Mouse (Mus musculus): Measurements from ENCODE around the gene Cadm1. TPM values are rescaled to one million over a fixed set of nuclear protein-coding genes. Genes with fewer than 3 reads are reported as not detected.

Gene Cadm1
- polyA plus RNA-seq, 1 experiment = 70.3 TPM

DNA sequence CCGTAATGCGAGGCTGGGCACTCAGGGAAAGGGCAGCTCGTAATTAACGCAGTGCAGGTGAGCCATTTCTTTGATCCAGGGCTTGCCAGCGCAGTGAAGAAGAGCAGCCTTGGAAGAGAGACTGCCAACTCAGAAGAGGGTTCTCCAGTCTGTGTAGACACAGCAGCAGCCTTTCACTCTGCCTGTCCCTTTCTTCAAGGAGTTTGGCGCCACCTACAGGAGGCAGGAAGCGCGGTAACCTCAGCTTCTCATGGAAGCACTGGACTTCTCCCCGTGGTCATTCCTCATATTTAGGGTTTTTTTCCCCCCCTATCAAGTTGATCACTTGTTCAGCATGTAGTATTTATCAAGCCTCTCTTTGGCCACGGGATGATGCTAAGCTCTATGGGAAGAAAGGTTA lies 178.3 kb downstream of the Cadm1 start:
- H3K9ac ChIP-seq (ENCODE audit: low read depth, poor library complexity, severe bottlenecking) = no peak overlapping the region

DNA sequence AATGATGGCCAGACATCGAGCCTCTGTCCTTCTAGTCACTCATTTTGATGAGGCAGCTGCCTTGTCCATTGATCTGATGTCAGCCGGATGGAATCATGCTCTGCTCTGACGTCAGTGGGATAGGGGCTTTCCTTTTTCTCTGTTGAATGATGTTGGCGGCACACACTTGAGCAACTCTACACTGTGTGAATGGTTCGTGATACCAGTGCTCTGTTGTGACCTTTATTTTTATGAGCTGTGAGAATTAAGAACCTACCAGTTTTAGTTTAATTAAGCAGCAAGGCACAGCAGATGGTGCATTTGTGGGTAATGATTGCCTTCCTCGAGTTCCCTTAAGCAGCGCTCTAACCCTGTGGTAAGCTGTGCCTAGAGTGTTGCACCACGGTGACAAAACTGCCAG lies 181.0 kb downstream of the Cadm1 start:
- no peak overlapping the region for H3K27ac ChIP-seq (ENCODE audit: insufficient read depth, low read length)
- H3K4me3 ChIP-seq (ENCODE audit: low read depth, low read length) = no peak overlapping the region
- H3K27me3 ChIP-seq (ENCODE audit: control insufficient read depth, insufficient read depth, low read length, poor library complexity, severe bottlenecking) = no peaks in the 10 kb centered on the region
- TF ChIP-seq EP300 (IDR thresholded peaks at IDR 0.05; ENCODE audit: insufficient read depth, low read depth, low read length) (no peak), POLR2A (IDR thresholded peaks at IDR 0.05; ENCODE audit: insufficient read depth, low read length) (no peak), CTCF (IDR thresholded peaks at IDR 0.05; ENCODE audit: low read depth, low read length) (no peak)
- no peak overlapping the region for H3K9ac ChIP-seq (ENCODE audit: low read depth, poor library complexity, severe bottlenecking)
- no peaks in the 10 kb centered on the region for H3K36me3 ChIP-seq (ENCODE audit: control insufficient read depth, insufficient read depth, low read length, poor library complexity, severe bottlenecking)
- no peaks in the 10 kb centered on the region for H3K9me3 ChIP-seq (replicated peaks; ENCODE audit: control insufficient read depth, insufficient read depth, low read length, poor library complexity, severe bottlenecking)
- peaks cover 1% of the 10 kb centered on the region for H3K4me1 ChIP-seq (ENCODE audit: control insufficient read depth, insufficient read depth, low read length)

More for the DNA sequence above, 178.3 kb downstream of the Cadm1 start:
- TF ChIP-seq CTCF (IDR thresholded peaks at IDR 0.05; ENCODE audit: low read depth, low read length) = peak; percentile 93
- TF ChIP-seq EP300 (IDR thresholded peaks at IDR 0.05; ENCODE audit: insufficient read depth, low read depth, low read length) = no peak
- Histone ChIP-seq H3K4me3 (ENCODE audit: low read depth, low read length) (no peak overlapping the region), H3K4me1 (ENCODE audit: control insufficient read depth, insufficient read depth, low read length) (peaks cover 1% of the 10 kb centered on the region), H3K9me3 (replicated peaks; ENCODE audit: control insufficient read depth, insufficient read depth, low read length, poor library complexity, severe bottlenecking) (no peaks in the 10 kb centered on the region), H3K36me3 (ENCODE audit: control insufficient read depth, insufficient read depth, low read length, poor library complexity, severe bottlenecking) (no peaks in the 10 kb centered on the region), H3K27me3 (ENCODE audit: control insufficient read depth, insufficient read depth, low read length, poor library complexity, severe bottlenecking) (no peaks in the 10 kb centered on the region), H3K27ac (ENCODE audit: insufficient read depth, low read length) (no peak overlapping the region)

DNA sequence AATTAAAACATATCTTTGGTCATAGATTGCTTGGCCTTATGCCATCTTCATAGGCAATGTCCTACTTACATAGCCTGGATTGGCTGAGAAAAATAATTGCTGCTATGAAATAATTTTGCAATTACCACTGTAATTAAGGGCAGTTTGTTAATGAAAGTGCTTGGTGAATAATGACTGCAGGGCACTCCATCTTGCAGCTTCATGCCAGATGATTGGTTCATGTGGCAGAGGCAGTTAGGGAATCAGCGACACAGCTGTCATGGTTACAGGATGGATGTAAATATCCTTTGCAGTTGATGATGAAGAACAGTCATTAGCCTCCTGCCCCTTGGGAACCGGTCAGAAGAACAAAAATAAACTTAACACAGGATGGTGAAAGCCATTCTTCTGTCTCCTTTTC lies 184.6 kb downstream of the Cadm1 start:
- Histone ChIP-seq H3K9me3 (replicated peaks; ENCODE audit: control insufficient read depth, insufficient read depth, low read length, poor library complexity, severe bottlenecking) (no peaks in the 10 kb centered on the region), H3K4me3 (ENCODE audit: low read depth, low read length) (no peak overlapping the region), H3K27ac (ENCODE audit: insufficient read depth, low read length) (no peak overlapping the region), H3K4me1 (ENCODE audit: control insufficient read depth, insufficient read depth, low read length) (no peaks in the 10 kb centered on the region), H3K36me3 (ENCODE audit: control insufficient read depth, insufficient read depth, low read length, poor library complexity, severe bottlenecking) (no peaks in the 10 kb centered on the region), H3K9ac (ENCODE audit: low read depth, poor library complexity, severe bottlenecking) (no peak overlapping the region), H3K27me3 (ENCODE audit: control insufficient read depth, insufficient read depth, low read length, poor library complexity, severe bottlenecking) (no peaks in the 10 kb centered on the region)
- TF ChIP-seq POLR2A (IDR thresholded peaks at IDR 0.05; ENCODE audit: insufficient read depth, low read length) (no peak), EP300 (IDR thresholded peaks at IDR 0.05; ENCODE audit: insufficient read depth, low read depth, low read length) (no peak), CTCF (IDR thresholded peaks at IDR 0.05; ENCODE audit: low read depth, low read length) (no peak)

DNA sequence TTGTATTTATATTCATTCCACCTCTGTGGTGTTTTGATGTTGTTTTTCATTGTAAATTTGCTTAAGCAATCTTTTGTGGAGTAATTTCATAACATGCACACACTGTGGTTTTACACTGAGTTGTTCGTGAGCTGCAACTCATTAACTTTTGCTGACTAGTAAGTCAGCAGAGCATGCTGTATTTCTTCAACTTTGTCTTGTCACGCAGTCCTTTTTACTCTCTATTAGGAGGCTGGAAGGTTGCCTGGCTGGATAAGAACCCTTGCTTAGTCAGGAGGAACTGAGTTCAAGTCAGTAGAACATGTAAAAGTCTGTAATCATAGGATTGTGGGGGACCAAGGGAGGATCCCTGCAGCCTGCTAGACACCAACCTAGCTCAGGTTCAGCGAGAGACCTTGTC lies 185.4 kb downstream of the Cadm1 start:
- Histone ChIP-seq H3K9me3 (replicated peaks; ENCODE audit: control insufficient read depth, insufficient read depth, low read length, poor library complexity, severe bottlenecking) (no peaks in the 10 kb centered on the region), H3K36me3 (ENCODE audit: control insufficient read depth, insufficient read depth, low read length, poor library complexity, severe bottlenecking) (no peaks in the 10 kb centered on the region), H3K4me1 (ENCODE audit: control insufficient read depth, insufficient read depth, low read length) (no peaks in the 10 kb centered on the region), H3K9ac (ENCODE audit: low read depth, poor library complexity, severe bottlenecking) (no peak overlapping the region), H3K4me3 (ENCODE audit: low read depth, low read length) (no peak overlapping the region), H3K27ac (ENCODE audit: insufficient read depth, low read length) (no peak overlapping the region), H3K27me3 (ENCODE audit: control insufficient read depth, insufficient read depth, low read length, poor library complexity, severe bottlenecking) (no peaks in the 10 kb centered on the region)
- TF ChIP-seq EP300 (IDR thresholded peaks at IDR 0.05; ENCODE audit: insufficient read depth, low read depth, low read length) = no peak
- TF ChIP-seq POLR2A (IDR thresholded peaks at IDR 0.05; ENCODE audit: insufficient read depth, low read length) = no peak
- TF ChIP-seq CTCF (IDR thresholded peaks at IDR 0.05; ENCODE audit: low read depth, low read length) = no peak

DNA sequence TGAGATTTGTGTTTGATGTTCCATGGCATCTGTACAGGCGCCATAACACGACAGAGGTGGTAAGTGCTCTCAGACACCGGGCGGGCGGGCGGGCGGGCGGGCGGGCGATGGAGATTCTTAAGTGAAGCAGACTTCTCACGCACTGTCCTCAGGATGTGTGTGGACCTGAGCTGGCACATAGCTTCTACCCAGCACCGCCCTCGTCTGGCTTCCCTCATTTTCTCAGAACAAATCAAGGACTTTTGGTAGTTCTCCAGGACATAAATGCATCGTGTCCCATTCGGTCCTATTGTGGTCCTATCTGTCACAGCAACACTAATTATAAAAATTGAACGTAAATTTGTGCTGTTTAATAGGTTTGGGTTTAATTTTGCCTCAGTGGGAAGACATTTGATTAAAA lies 186.9 kb downstream of the Cadm1 start:
- no peak overlapping the region for H3K4me3 ChIP-seq (ENCODE audit: low read depth, low read length)
- no peak overlapping the region for H3K9ac ChIP-seq (ENCODE audit: low read depth, poor library complexity, severe bottlenecking)
- no peaks in the 10 kb centered on the region for H3K36me3 ChIP-seq (ENCODE audit: control insufficient read depth, insufficient read depth, low read length, poor library complexity, severe bottlenecking)
- H3K4me1 ChIP-seq (ENCODE audit: control insufficient read depth, insufficient read depth, low read length) = no peaks in the 10 kb centered on the region
- no peaks in the 10 kb centered on the region for H3K9me3 ChIP-seq (replicated peaks; ENCODE audit: control insufficient read depth, insufficient read depth, low read length, poor library complexity, severe bottlenecking)
- TF ChIP-seq EP300 (IDR thresholded peaks at IDR 0.05; ENCODE audit: insufficient read depth, low read depth, low read length) (no peak), CTCF (IDR thresholded peaks at IDR 0.05; ENCODE audit: low read depth, low read length) (no peak), POLR2A (IDR thresholded peaks at IDR 0.05; ENCODE audit: insufficient read depth, low read length) (no peak)
- H3K27me3 ChIP-seq (ENCODE audit: control insufficient read depth, insufficient read depth, low read length, poor library complexity, severe bottlenecking) = no peaks in the 10 kb centered on the region
- H3K27ac ChIP-seq (ENCODE audit: insufficient read depth, low read length) = no peak overlapping the region

DNA sequence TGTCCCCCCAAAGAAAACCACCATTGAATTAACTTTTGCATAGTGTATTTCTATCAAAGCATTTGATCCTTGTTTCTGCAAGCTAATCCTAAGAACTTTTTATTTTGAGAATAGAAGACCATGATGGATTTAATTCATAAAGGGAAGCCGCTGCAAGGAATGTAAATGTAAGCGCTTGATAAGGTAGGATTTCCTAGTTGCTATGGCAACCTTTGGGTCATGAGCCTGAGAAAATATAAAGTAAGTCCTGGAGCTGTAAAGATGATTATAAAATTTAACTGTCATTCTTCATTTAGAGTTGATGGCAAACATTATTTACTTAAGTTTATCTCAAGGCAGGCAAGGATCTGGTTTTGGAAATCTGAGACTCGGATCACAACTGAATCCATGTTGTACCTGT lies 197.6 kb downstream of the Cadm1 start:
- no peak overlapping the region for H3K27ac ChIP-seq (ENCODE audit: insufficient read depth, low read length)
- no peaks in the 10 kb centered on the region for H3K36me3 ChIP-seq (ENCODE audit: control insufficient read depth, insufficient read depth, low read length, poor library complexity, severe bottlenecking)
- H3K4me3 ChIP-seq (ENCODE audit: low read depth, low read length) = no peak overlapping the region
- no peaks in the 10 kb centered on the region; the same call in 1 of the 2 replicates for H3K9me3 ChIP-seq (replicated peaks; ENCODE audit: control insufficient read depth, insufficient read depth, low read length, poor library complexity, severe bottlenecking)
- no peaks in the 10 kb centered on the region for H3K4me1 ChIP-seq (ENCODE audit: control insufficient read depth, insufficient read depth, low read length)
- H3K9ac ChIP-seq (ENCODE audit: low read depth, poor library complexity, severe bottlenecking) = no peak overlapping the region
- no peak for TF ChIP-seq CTCF (IDR thresholded peaks at IDR 0.05; ENCODE audit: low read depth, low read length)
- TF ChIP-seq POLR2A (IDR thresholded peaks at IDR 0.05; ENCODE audit: insufficient read depth, low read length) = no peak
- TF ChIP-seq EP300 (IDR thresholded peaks at IDR 0.05; ENCODE audit: insufficient read depth, low read depth, low read length) = no peak
- no peaks in the 10 kb centered on the region for H3K27me3 ChIP-seq (ENCODE audit: control insufficient read depth, insufficient read depth, low read length, poor library complexity, severe bottlenecking)

Measured in ES-Bruce4 (cell line).